Mouse (Mus musculus) lung, adult 10 weeks (tissue): Measurements from ENCODE around the gene Lactb. TPM values are rescaled to one million over a fixed set of nuclear protein-coding genes. Genes with fewer than 3 reads are reported as not detected.

Experiments used
- polyA plus RNA-seq: library from polyadenylated mRNA; stranded (reverse); fragments of 350-450 nt; fragmentation: Illumina TruSeq; extraction: RNeasy Lipid Tissue Mini Kit (QIAGEN cat#74804); gene quantifications from one replicate; pipeline ENCODE4 v1.2.3, GENCODE M21; 2014; ENCODE audit warnings: low read depth, low replicate concordance; ENCODE audit not compliant: insufficient read depth

Lactb gene
- 9.7 TPM for polyA plus RNA-seq

GRCm38 (mm10) chr9:66975239-66975645, at the start of gene Lactb:
TSS of gene Lactb (minus strand) at chr9:66975484.

GRCm38 (mm10) chr9:66945647-66946641, 29.3 kb downstream of the Lactb start, which contains the start of gene Rps27l:
TSS of gene Rps27l (plus strand) at chr9:66946086.

GRCm38 (mm10) chr9:66919382-66919971, 55.8 kb downstream of the Lactb start, which contains the start of gene Rab8b:
TSS of gene Rab8b (minus strand) at chr9:66919687.

Other genes starting within 250 kb of the Lactb start
- gene Aph1b, start 180.0 kb downstream of the Lactb start, polyA plus RNA-seq: 4.8 TPM
- not detected for gene Gm10647, start 178.4 kb downstream of the Lactb start, polyA plus RNA-seq
- gene Aph1c, start 140.8 kb downstream of the Lactb start, polyA plus RNA-seq: 7.3 TPM
- 16.6 TPM for gene Rab8b, start 55.8 kb downstream of the Lactb start, polyA plus RNA-seq
- gene Rps27l, start 29.4 kb downstream of the Lactb start, polyA plus RNA-seq: 370 TPM
- gene Tpm1, start 73.9 kb upstream of the Lactb start, polyA plus RNA-seq: 422 TPM